Mouse (Mus musculus) neural tube, embryonic 13.5 days (tissue): ENCODE measurements at regions not wholly inside any gene's neighbourhood (a gene's known extent, or its start where the extent isn't known, plus 50 kb on each side); places are given as distances from the start of the nearest gene placed in this dataset.
"Not testable (repeated sequence)": the region's sequence is repeated elsewhere in the genome, so short reads cannot be mapped to it uniquely, and the experiment has no call there.

ENCODE experiments used
- ATAC-seq: fragments of 200-750 bp; cut with Nextera tagmentation; 2 replicates; pipeline ENCODE4 v1.8.0; 2017; ENCODE audit warnings: low read depth, mild to moderate bottlenecking, moderate TSS enrichment, moderate library complexity
- H3K27ac ChIP-seq: fragments of 300-500 bp; sonication (generic); replicated peaks from 2 replicates; pipeline ENCODE4 v1.5.1; 2015; ENCODE audit warnings: moderate library complexity, mild to moderate bottlenecking, inconsistent platforms
- H3K27me3 ChIP-seq: fragments of 300-500 bp; sonication (generic); 2 replicates; pipeline ENCODE4 v1.6.1; 2015; ENCODE audit warnings: mild to moderate bottlenecking, inconsistent platforms
- H3K36me3 ChIP-seq: fragments of 300-500 bp; sonication (generic); 2 replicates; pipeline ENCODE4 v1.6.1; 2015; ENCODE audit warnings: mild to moderate bottlenecking, inconsistent platforms
- H3K4me1 ChIP-seq: fragments of 300-500 bp; sonication (generic); replicated peaks from 2 replicates; pipeline ENCODE4 v1.6.1; 2015; ENCODE audit warnings: inconsistent platforms
- H3K4me2 ChIP-seq: fragments of 300-500 bp; sonication (generic); 2 replicates; pipeline ENCODE4 v1.6.1; 2015; ENCODE audit warnings: inconsistent platforms, mild to moderate bottlenecking, moderate library complexity
- H3K4me3 ChIP-seq: fragments of 300-500 bp; sonication (generic); 2 replicates; pipeline ENCODE4 v1.5.1; 2015; ENCODE audit warnings: mild to moderate bottlenecking, inconsistent platforms
- H3K9ac ChIP-seq: fragments of 300-500 bp; sonication (generic); 2 replicates; pipeline ENCODE4 v1.6.1; 2015; ENCODE audit warnings: moderate library complexity, mild to moderate bottlenecking, inconsistent platforms
- H3K9me3 ChIP-seq: fragments of 300-500 bp; sonication (generic); 2 replicates; pipeline ENCODE4 v1.6.1; 2016; ENCODE audit warnings: inconsistent platforms
- WGBS: fragments of 180-500 bp; shearing (Covaris S2); methylation state at CpG from one replicate; pipeline ENCODE4 v1.1.7; 2015; 5-methylcytosine and 5-hydroxymethylcytosine counted together

DNA sequence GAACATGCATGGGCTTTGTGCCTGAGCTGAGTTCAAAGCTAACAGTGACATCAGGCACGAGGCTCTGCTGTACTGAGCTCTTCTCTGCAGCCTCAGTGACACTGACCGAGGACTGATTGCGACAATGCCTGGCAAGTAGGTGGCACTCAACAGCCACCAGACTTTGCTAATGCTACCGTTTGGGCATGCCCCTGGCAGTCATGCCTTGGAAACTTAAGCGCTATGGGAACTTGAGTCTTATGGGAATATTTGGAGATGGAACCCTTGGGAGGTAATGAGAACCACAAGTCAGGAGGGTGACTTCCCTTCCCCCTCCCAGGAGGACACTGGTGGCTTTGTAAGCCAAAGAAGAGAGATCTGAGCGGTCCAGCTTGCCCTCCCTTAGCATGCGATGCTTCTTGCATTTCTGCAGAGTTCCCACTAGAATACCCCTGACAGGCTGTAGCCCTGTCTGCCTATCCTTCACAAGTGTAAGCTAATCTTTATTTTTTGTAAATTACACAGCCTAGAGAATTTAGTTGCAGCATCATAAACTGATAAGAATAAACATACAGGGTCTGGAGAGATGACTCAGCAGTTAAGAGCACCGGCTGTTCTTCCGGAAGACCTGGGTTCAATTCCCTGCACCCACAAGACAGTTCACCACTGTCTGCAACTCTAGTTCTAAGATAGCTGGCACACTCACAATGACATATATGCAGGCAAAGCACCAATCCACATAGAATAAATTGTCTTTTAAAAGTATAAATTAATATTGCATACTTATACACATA is 86.4 kb upstream of the Commd3 start:
- Histone ChIP-seq H3K36me3 (no peaks in the 10 kb centered on the region), H3K27me3 (no peaks in the 10 kb centered on the region), H3K27ac (no peak overlapping the region), H3K4me2 (no peak overlapping the region), H3K4me1 (peaks cover 5% of the 10 kb centered on the region), H3K9me3 (no peaks in the 10 kb centered on the region), H3K4me3 (no peak overlapping the region), H3K9ac (no peak overlapping the region)
- no peak for ATAC-seq
- whole genome bisulfite sequencing: 46% methylated on average over 9 of the region's 9 CpGs

DNA sequence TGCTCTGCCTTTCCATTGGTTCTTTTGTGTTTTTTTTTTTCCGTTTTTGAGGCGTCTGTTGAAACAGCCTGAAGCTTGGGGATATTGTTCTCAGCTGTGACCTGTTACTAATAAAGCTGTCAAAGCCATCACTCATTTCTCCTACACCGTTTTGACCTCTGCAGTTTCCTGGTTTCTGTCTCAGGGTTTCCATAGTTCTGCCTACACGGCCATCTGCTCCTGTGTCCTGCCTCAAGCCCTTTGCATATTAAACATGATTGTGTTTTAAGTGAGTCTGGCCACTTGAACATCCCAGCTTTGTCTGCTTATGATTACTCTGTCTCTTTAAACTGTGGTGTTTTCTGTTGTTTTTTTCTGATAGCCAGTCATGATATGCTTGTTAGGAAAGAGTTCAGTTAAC is 114.1 kb upstream of the Commd3 start:
- Histone ChIP-seq H3K9ac (no peak overlapping the region), H3K9me3 (0 out of 2 replicates have a peak, but pooled peaks cover 6% of the 10 kb centered on the region), H3K4me3 (no peak overlapping the region), H3K27me3 (no peaks in the 10 kb centered on the region), H3K27ac (no peak overlapping the region), H3K36me3 (peaks cover 3% of the 10 kb centered on the region; the same call in 1 of the 2 replicates), H3K4me1 (0 out of 2 replicates have a peak, but pooled peaks cover 3% of the 10 kb centered on the region), H3K4me2 (no peak overlapping the region)
- no peak for ATAC-seq
- WGBS: 16% methylated on average over 4 of the region's 4 CpGs

DNA sequence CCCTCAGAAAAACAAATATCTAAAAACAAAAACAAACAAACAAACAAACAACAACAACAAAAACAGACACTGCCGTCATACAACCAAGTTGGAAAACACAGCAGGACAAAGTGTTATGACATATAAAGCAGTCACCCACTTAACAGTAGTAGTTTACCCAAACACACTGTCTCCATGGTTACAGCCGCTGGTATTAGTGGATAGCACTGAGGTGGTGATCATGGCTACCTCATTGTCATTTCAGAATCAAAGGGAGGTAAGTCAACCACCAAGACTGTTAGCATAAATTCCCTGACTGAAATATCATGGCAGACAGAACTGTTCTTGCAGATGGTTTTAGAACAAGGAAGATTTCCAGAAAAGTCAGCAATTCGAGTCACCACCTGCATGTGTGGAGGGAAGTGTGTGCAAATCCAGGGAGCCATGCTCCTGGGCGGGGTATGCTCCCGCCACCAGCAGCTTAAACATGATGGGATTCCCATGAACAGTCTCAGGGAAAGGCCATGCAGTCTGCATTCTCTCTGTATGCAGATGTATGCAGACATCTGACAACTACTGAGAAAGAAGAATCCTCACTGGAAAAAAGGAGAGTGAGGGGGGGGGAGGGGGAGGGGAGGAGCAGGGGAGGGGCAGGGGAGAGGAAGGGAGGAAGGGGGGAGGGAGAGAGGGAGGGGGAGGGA is 124.1 kb upstream of the Commd3 start:
- WGBS: 61% methylated on average over 5 of the region's 5 CpGs
- Histone ChIP-seq H3K9me3 (no peaks in the 10 kb centered on the region), H3K36me3 (no peaks in the 10 kb centered on the region), H3K4me2 (no peak overlapping the region), H3K4me3 (no peak overlapping the region), H3K27me3 (no peaks in the 10 kb centered on the region), H3K4me1 (no peaks in the 10 kb centered on the region; the same call in 1 of the 2 replicates), H3K9ac (no peak overlapping the region), H3K27ac (no peak overlapping the region)
- no peak for ATAC-seq

DNA sequence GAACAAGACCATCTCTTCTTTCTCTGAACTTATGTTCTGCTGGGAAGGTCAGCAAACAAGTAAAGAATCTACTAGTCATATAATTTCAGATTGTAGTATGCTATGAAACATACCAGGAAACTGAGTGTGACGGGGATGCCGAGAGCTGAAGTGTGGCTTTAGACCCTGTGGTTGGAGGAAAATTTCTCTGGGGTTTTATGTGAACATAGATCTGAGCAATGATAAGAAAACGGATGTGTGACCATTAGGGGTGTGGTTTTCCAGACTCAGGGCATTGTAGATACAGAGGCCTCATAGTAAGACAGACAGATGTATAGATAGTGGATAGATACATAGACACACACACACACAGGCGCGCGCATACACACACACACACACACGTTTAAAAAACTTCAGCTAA is 131.8 kb upstream of the Dnajc1 start:
- Histone ChIP-seq H3K9me3 (no peaks in the 10 kb centered on the region), H3K4me1 (no peaks in the 10 kb centered on the region), H3K9ac (no peak overlapping the region), H3K27ac (no peak overlapping the region), H3K27me3 (no peaks in the 10 kb centered on the region), H3K4me3 (no peak overlapping the region), H3K36me3 (no peaks in the 10 kb centered on the region), H3K4me2 (no peak overlapping the region)
- no peak for ATAC-seq
- 92% methylated on average over 7 of the region's 7 CpGs for WGBS

DNA sequence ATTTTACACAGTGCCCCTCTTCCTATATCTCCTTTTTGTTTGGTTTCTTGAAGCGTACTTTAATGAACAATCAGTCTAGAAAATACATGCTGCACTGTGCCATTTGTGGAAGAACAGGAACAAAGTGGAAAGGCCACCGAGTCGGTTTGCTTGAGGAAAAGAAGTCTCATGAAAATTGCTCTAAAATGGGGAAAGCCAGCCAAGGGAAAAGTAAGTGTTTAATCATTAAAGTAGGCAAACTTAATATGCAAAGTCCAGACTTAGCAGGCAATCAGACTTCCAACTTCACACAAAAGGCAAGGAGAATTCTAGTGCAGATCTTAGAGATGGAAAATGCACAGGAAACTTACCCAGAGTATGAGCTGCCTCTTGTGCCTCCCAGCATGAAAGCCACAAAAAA is 131.3 kb upstream of the Dnajc1 start:
- no peak for ATAC-seq
- no peaks in the 10 kb centered on the region for H3K4me1 ChIP-seq
- no peak overlapping the region for H3K27ac ChIP-seq
- H3K36me3 ChIP-seq: no peaks in the 10 kb centered on the region
- no peaks in the 10 kb centered on the region for H3K27me3 ChIP-seq
- H3K9ac ChIP-seq: no peak overlapping the region
- no peaks in the 10 kb centered on the region for H3K9me3 ChIP-seq
- 72% methylated on average over 3 of the region's 3 CpGs for WGBS
- no peak overlapping the region for H3K4me2 ChIP-seq
- no peak overlapping the region for H3K4me3 ChIP-seq

DNA sequence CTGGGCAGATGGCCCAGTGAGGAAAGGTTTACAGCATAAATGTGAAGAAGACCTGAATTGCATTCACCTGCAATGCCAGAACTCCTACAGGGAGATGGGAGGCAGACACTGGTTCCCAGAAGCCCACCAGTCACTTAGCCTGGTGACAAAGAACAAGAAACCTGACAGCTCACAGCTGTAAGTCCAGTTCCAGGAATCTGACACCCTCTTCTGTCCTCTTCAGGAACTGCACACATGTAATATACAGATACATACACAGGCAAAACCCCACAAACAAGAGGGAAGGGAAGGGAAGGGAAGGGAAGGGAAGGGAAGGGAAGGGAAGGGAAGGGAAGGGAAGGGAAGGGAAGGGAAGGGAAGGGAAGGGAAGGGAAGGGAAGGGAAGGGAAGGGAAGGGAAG is 120.8 kb upstream of the Dnajc1 start:
- H3K4me1 ChIP-seq: no peaks in the 10 kb centered on the region
- H3K9me3 ChIP-seq: no peaks in the 10 kb centered on the region
- H3K4me2 ChIP-seq: no peak overlapping the region
- no peaks in the 10 kb centered on the region for H3K27me3 ChIP-seq
- no peaks in the 10 kb centered on the region for H3K36me3 ChIP-seq
- H3K9ac ChIP-seq: no peak overlapping the region
- H3K27ac ChIP-seq: no peak overlapping the region
- no peak overlapping the region for H3K4me3 ChIP-seq
- no peak for ATAC-seq

DNA sequence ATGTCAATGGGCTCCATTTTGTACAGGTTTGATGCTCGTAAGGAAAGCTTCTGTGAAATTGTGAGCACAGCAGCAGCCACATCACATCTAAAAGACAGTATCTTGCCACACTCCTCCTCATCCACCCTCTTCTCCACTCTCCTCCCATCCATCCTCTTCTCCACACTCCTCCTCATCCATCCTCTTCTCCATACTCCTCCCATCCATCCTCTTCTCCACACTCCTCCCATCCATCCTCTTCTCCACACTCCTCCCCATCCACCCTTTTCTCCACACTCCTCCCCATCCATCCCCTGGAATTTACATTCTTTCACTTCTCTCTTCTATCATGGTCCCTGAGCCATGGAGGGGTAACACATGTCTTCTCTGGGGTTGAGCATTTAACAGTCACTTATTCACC is 116.7 kb upstream of the Dnajc1 start:
- WGBS: 90% methylated on average over 1 of the region's 1 CpGs
- H3K4me3 ChIP-seq: no peak overlapping the region
- H3K9me3 ChIP-seq: no peaks in the 10 kb centered on the region
- no peaks in the 10 kb centered on the region for H3K27me3 ChIP-seq
- no peaks in the 10 kb centered on the region for H3K36me3 ChIP-seq
- H3K27ac ChIP-seq: no peak overlapping the region
- no peak for ATAC-seq
- no peak overlapping the region for H3K9ac ChIP-seq
- H3K4me1 ChIP-seq: no peaks in the 10 kb centered on the region
- no peak overlapping the region for H3K4me2 ChIP-seq

DNA sequence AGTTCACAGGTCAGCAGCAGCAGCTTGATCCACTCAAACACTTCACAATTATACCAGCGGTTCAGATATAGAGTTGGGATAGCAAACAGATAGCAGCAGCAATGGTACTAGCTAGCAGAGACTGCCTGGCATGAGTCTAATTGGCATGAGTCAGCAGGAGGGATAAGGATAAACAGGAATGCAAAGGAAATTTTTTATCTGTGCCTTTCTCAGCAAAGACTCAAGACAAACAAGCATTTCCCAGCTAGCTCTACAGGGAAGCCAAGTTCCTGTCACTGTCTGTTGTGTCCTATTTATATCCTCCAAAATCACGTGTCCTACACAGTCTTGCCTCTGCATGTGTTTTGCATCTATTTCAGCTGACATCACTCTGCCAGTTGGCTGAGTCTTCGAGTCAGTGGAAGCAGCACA is 80.7 kb upstream of the Dnajc1 start:
- Histone ChIP-seq H3K4me1 (no peaks in the 10 kb centered on the region), H3K27me3 (no peaks in the 10 kb centered on the region), H3K36me3 (no peaks in the 10 kb centered on the region), H3K4me2 (no peak overlapping the region), H3K9ac (no peak overlapping the region), H3K27ac (no peak overlapping the region), H3K4me3 (no peak overlapping the region), H3K9me3 (no peaks in the 10 kb centered on the region)
- ATAC-seq: no peak
- 65% methylated on average over 3 of the region's 3 CpGs for whole genome bisulfite sequencing

DNA sequence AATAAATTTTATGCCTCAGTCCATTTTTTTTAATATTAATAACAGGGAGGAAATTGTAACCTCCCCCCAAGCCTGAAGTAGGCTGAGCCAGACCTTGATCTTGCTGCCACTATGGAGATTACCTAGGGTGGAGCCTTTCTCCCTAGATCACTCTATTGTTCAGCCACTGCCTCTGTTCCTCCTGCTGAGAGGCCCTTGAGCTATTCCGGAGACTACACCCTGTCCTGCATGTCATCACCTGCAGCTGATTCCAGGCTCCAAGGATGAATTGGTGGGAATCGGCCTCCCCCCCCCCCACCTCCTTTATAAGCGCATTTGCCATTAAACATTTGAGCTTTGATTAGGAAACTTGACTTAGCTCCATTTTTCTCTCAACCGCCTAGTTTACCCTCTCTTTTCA is 68.3 kb upstream of the Dnajc1 start:
- Histone ChIP-seq H3K4me2 (no peak overlapping the region), H3K27me3 (no peaks in the 10 kb centered on the region), H3K9ac (no peak overlapping the region), H3K9me3 (peaks cover 10% of the 10 kb centered on the region), H3K4me1 (no peaks in the 10 kb centered on the region), H3K27ac (no peak overlapping the region), H3K4me3 (no peak overlapping the region), H3K36me3 (no peaks in the 10 kb centered on the region)
- no peak for ATAC-seq
- WGBS: 93% methylated on average over 4 of the region's 4 CpGs

DNA sequence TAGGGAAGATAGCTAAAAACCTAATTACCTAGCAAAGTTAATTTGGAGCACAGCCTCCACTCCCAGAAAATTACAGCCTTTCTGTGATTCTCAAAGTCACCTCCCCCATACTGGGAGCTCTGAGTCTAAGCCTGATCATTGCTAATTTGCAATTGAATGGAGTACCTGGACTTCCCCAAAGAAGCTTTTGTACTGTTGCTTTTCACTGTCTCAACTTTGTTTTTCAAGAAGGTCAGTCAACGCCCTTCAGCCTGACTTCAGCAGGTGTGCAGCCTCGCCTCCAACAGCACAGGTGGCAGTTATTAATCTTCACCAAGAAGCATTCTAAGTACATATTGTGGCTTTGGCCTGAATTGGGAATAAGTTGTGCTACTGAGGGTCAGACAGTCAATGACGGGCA is 67.7 kb upstream of the Dnajc1 start:
- not testable (repeated sequence) for H3K4me2 ChIP-seq, H3K27me3 ChIP-seq, H3K9ac ChIP-seq, H3K27ac ChIP-seq, ATAC-seq, H3K4me1 ChIP-seq, H3K4me3 ChIP-seq, H3K36me3 ChIP-seq
- H3K9me3 ChIP-seq: peaks cover 10% of the 10 kb centered on the region
- 85% methylated on average over 3 of the region's 3 CpGs for WGBS

DNA sequence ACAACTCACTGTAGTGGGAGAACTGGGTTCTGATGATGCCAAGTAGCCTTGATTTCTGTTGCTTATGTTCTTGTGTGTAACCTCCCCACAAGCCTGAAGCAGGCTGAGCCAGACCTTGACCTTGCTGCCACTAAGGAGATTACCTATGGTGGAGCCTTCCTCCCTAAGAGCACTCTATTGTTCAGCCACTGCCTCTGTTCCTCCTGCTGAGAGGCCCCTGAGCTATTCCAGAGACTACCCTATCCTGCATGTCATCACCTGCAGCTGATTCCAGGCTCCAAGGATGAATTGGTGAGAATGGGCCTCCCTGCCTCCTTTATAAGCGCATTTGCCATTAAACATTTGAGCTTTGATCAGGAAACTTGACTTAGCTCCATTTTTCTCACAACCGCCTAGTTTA is 60.8 kb upstream of the Dnajc1 start:
- not testable (repeated sequence) for H3K9ac ChIP-seq, H3K9me3 ChIP-seq, H3K4me3 ChIP-seq, H3K27ac ChIP-seq, ATAC-seq, H3K27me3 ChIP-seq, H3K4me1 ChIP-seq, H3K36me3 ChIP-seq
- H3K4me2 ChIP-seq: 0 out of 2 replicates have a peak overlapping the region, but pooled peaks have one; percentile 29
- 44% methylated on average over 2 of the region's 2 CpGs for WGBS

DNA sequence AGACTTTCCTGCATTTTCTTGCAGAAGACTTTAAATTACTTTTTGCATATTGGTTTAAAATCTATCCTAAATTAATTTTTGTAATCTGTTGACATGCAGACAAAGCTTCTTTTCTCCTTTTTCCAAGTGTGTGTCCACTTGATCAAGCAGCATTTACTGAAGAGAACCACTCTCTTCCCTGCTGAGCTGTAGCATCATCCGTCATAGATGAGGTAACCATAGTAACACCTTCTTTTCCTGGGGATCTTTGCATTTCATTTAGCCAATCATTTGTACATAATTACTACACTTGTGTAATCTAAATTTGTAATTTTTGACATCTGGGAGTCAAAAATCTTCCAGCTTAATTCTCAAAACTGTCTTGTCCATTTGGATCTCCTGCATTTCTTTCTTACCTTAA is 53.2 kb upstream of the Dnajc1 start:
- H3K4me2 ChIP-seq: no peak overlapping the region
- H3K9me3 ChIP-seq: no peaks in the 10 kb centered on the region
- no peak overlapping the region for H3K27ac ChIP-seq
- H3K4me1 ChIP-seq: no peaks in the 10 kb centered on the region
- H3K36me3 ChIP-seq: no peaks in the 10 kb centered on the region
- no peak overlapping the region for H3K9ac ChIP-seq
- no peak overlapping the region for H3K4me3 ChIP-seq
- ATAC-seq: no peak
- 52% methylated on average over 1 of the region's 1 CpGs for WGBS
- H3K27me3 ChIP-seq: no peaks in the 10 kb centered on the region
